Mouse (Mus musculus): ENCODE data around the gene Arl8a. TPM values are rescaled to one million over a fixed set of nuclear protein-coding genes. Genes with fewer than 3 reads are reported as not detected.

Arl8a gene
- polyA plus RNA-seq, 1 experiment from 2014 or later, result 9.9 TPM

DNA sequence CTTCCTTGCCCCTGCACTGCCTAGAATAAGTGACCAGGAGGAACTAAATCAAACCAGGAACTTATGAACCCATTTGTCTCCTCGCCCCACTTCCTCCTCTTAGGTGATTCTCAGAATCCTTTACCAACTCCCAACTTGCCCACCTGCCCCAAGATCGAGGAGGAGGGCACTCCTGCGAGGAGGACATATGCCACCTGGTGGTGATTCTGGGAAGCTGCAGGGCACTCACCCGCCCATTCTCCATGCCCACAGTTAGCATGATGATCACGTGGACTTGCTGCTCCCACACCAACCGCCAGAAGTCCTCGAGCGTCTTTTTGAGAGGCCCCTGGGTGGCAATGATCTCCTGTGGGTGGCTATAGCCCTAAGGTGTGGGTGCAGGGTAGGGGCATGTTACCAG is 34.0 kb upstream of the Arl8a start:
- H3K9ac ChIP-seq (ENCODE audit: low read depth, low read length), result no peak overlapping the region
- no peaks in the 10 kb centered on the region for H3K36me3 ChIP-seq (ENCODE audit: control insufficient read depth, insufficient read depth)
- H3K27ac ChIP-seq (ENCODE audit: low read length), result no peak overlapping the region
- no peaks in the 10 kb centered on the region for H3K9me3 ChIP-seq (replicated peaks; ENCODE audit: control insufficient read depth, low read length)
- H3K4me2 ChIP-seq (ENCODE audit: low read depth, low read length), result no peak overlapping the region
- WGBS (ENCODE audit: insufficient replicate concordance), result 3% methylated on average over 8 of the region's 8 CpGs
- ATAC-seq (ENCODE audit: low read depth), result no peak
- H3K4me1 ChIP-seq (ENCODE audit: control insufficient read depth, low read depth, low read length), result peaks cover 2% of the 10 kb centered on the region
- no peak overlapping the region for H3K4me3 ChIP-seq (ENCODE audit: low read depth, low read length)
- H3K27me3 ChIP-seq (ENCODE audit: control insufficient read depth, insufficient read depth, low read depth, low read length), result no peaks in the 10 kb centered on the region

DNA sequence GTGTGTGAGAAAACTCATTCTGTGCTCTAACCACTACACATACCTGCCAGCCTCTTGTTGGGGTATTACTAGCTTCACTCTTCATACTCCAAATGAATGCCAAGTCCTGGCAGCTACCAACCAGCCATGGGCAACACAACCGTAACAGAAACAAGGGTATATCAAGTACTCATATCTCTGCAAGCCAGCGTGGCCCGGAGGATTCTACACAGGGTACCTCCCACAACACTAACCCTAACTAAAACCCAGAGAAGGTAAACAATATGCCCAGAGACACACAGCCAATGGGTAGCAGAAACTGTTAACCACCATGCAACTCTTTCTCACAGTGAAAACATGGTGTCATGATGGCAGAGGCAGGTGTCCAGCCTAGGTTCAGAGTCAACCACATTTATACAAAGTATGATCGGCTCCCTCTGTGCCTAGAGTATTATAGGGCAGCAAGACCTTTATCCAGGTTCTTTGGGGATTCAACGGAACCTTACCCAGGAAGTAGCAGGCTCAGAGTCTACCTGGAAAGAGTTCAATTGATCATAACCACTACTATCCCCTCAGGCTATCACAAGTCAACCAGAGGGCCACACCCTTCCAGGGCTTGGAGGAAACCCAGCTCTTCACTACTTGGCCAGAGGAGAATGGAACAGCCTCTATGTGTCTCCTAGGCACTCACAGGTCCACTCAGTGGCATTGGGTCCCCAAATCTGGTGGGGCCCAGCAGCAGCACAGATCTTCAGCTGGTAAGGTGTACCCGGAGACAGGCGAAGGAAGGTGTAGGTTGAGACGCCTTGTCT is 21.9 kb upstream of the Arl8a start:
- 59% methylated on average over 8 of the region's 8 CpGs for WGBS (ENCODE audit: insufficient replicate concordance)
- Histone ChIP-seq H3K4me2 (ENCODE audit: low read depth, low read length) (no peak overlapping the region), H3K4me3 (ENCODE audit: low read depth, low read length) (no peak overlapping the region), H3K9me3 (replicated peaks; ENCODE audit: control insufficient read depth, low read length) (no peaks in the 10 kb centered on the region), H3K27ac (ENCODE audit: low read length) (no peak overlapping the region), H3K9ac (ENCODE audit: low read depth, low read length) (no peak overlapping the region), H3K36me3 (ENCODE audit: control insufficient read depth, insufficient read depth) (no peaks in the 10 kb centered on the region), H3K4me1 (ENCODE audit: control insufficient read depth, low read depth, low read length) (no peaks in the 10 kb centered on the region; the same call in 1 of the 2 replicates), H3K27me3 (ENCODE audit: control insufficient read depth, insufficient read depth, low read depth, low read length) (0 out of 2 replicates have a peak, but pooled peaks cover 4% of the 10 kb centered on the region)
- no peak for ATAC-seq (ENCODE audit: low read depth)

DNA sequence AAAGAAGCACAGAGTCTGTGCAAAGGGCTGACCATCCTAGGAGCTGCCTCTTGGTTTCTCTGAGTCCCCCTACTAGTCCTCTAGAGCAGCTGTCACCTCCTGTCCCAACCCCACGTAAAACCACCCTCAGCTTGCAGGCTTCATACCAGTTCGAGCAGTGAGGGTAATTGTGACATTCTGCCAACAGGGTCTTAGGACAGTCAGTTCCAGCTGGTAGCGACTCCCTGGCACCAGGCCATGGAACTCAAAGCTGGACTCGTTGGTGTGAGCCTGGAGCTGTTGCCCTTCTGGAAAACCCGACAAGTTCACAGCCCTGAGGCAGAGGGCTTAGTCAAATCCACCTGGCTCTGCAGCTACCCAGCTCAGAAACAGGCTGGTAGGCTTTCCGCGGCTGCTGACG is 20.6 kb upstream of the Arl8a start:
- no peaks in the 10 kb centered on the region for H3K9me3 ChIP-seq (replicated peaks; ENCODE audit: control insufficient read depth, low read length)
- no peak overlapping the region for H3K4me2 ChIP-seq (ENCODE audit: low read depth, low read length)
- ATAC-seq (ENCODE audit: low read depth), result no peak
- WGBS (ENCODE audit: insufficient replicate concordance), result 67% methylated on average over 8 of the region's 8 CpGs
- no peak overlapping the region for H3K9ac ChIP-seq (ENCODE audit: low read depth, low read length)
- H3K36me3 ChIP-seq (ENCODE audit: control insufficient read depth, insufficient read depth), result no peaks in the 10 kb centered on the region
- H3K4me1 ChIP-seq (ENCODE audit: control insufficient read depth, low read depth, low read length), result peaks cover 4% of the 10 kb centered on the region
- H3K27me3 ChIP-seq (ENCODE audit: control insufficient read depth, insufficient read depth, low read depth, low read length), result 0 out of 2 replicates have a peak, but pooled peaks cover 4% of the 10 kb centered on the region
- H3K27ac ChIP-seq (ENCODE audit: low read length), result no peak overlapping the region
- H3K4me3 ChIP-seq (ENCODE audit: low read depth, low read length), result no peak overlapping the region

DNA sequence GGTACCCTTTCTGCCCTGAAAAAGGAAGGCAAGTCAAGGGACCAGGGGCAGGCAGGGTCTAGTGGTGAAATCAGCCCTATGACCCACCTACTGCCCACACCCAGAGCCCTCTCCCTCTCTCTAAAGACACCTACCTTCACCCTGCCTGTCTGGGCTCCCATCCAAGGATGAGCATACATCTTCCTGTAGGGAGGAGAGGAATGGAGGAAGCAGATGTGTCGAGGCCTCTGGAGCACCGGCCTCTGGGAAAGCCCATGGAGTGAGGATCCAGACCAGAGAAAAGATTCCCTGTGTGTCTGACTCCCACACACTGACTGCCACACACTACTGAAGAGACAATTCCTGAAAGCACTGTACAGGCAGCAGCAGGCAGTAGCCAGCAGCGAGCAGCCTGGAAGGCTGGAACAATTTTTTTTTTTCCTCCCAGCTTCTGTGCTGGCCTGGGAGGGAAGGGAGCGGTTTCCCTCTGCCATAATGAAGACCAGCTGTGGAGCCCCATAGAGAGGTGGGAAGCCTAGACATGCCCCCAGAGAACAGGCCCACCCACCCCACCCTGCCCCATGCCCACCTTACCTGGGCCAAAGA is 20.1 kb upstream of the Arl8a start:
- Histone ChIP-seq H3K4me2 (ENCODE audit: low read depth, low read length) (no peak overlapping the region), H3K4me3 (ENCODE audit: low read depth, low read length) (no peak overlapping the region), H3K9ac (ENCODE audit: low read depth, low read length) (no peak overlapping the region), H3K9me3 (replicated peaks; ENCODE audit: control insufficient read depth, low read length) (no peaks in the 10 kb centered on the region), H3K4me1 (ENCODE audit: control insufficient read depth, low read depth, low read length) (peaks cover 9% of the 10 kb centered on the region), H3K36me3 (ENCODE audit: control insufficient read depth, insufficient read depth) (no peaks in the 10 kb centered on the region), H3K27ac (ENCODE audit: low read length) (no peak overlapping the region), H3K27me3 (ENCODE audit: control insufficient read depth, insufficient read depth, low read depth, low read length) (0 out of 2 replicates have a peak, but pooled peaks cover 4% of the 10 kb centered on the region)
- WGBS (ENCODE audit: insufficient replicate concordance), result 70% methylated on average over 4 of the region's 4 CpGs
- ATAC-seq (ENCODE audit: low read depth), result no peak

DNA sequence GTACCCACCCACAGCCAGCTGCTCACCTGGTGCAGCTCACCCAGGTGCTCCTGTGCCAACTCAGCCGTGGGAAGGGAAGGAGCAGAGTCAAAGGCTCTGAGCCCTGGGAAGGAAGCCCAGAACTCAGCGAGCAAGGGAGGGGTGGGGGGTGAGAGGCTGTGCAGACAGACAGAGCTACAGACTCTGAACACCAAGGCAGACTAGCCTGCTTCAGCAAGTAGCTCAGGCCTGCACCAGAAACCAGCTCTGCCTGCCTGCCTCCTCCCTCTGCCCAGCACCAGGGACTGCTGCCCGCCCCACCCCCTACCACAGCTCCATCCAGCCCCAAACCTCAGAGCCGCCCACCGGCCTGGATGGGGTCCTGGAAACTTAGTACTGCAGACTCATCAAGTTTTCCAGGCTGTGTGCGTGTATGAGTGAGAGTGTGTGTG is 18.6 kb upstream of the Arl8a start:
- H3K4me1 ChIP-seq (ENCODE audit: control insufficient read depth, low read depth, low read length), result peaks cover 24% of the 10 kb centered on the region
- no peak overlapping the region for H3K4me2 ChIP-seq (ENCODE audit: low read depth, low read length)
- no peak overlapping the region for H3K27ac ChIP-seq (ENCODE audit: low read length)
- H3K9ac ChIP-seq (ENCODE audit: low read depth, low read length), result no peak overlapping the region
- 39% methylated on average over 5 of the region's 6 CpGs for WGBS (ENCODE audit: insufficient replicate concordance)
- 0 out of 2 replicates have a peak, but pooled peaks cover 4% of the 10 kb centered on the region for H3K27me3 ChIP-seq (ENCODE audit: control insufficient read depth, insufficient read depth, low read depth, low read length)
- no peaks in the 10 kb centered on the region for H3K36me3 ChIP-seq (ENCODE audit: control insufficient read depth, insufficient read depth)
- ATAC-seq (ENCODE audit: low read depth), result no peak
- H3K4me3 ChIP-seq (ENCODE audit: low read depth, low read length), result no peak overlapping the region
- H3K9me3 ChIP-seq (replicated peaks; ENCODE audit: control insufficient read depth, low read length), result no peaks in the 10 kb centered on the region

DNA sequence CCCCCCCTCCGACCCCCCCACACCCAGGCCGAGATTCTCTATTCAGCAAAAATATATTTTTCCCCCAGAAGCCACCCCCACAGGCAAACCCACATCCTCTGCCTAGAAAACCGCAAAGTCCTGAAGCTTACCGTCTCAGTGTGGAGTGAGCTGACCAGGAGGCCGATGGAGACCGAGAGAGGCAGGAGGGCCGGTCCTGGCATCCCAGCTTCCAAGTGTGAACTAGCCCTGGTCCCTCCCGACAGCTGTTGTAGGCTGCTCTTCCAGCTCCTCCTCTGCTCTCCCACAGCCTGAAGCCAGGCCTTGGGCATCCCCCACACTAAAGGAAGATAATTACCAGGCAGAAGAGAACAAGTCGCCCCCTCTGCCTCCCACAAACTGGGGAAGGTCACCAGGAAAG is 17.6 kb upstream of the Arl8a start:
- Histone ChIP-seq H3K27ac (ENCODE audit: low read length) (no peak overlapping the region), H3K9me3 (replicated peaks; ENCODE audit: control insufficient read depth, low read length) (no peaks in the 10 kb centered on the region), H3K4me1 (ENCODE audit: control insufficient read depth, low read depth, low read length) (peaks cover 32% of the 10 kb centered on the region), H3K9ac (ENCODE audit: low read depth, low read length) (no peak overlapping the region), H3K27me3 (ENCODE audit: control insufficient read depth, insufficient read depth, low read depth, low read length) (0 out of 2 replicates have a peak, but pooled peaks cover 4% of the 10 kb centered on the region), H3K4me3 (ENCODE audit: low read depth, low read length) (no peak overlapping the region), H3K4me2 (ENCODE audit: low read depth, low read length) (no peak overlapping the region), H3K36me3 (ENCODE audit: control insufficient read depth, insufficient read depth) (no peaks in the 10 kb centered on the region)
- no peak for ATAC-seq (ENCODE audit: low read depth)
- WGBS (ENCODE audit: insufficient replicate concordance), result 15% methylated on average over 9 of the region's 9 CpGs

DNA sequence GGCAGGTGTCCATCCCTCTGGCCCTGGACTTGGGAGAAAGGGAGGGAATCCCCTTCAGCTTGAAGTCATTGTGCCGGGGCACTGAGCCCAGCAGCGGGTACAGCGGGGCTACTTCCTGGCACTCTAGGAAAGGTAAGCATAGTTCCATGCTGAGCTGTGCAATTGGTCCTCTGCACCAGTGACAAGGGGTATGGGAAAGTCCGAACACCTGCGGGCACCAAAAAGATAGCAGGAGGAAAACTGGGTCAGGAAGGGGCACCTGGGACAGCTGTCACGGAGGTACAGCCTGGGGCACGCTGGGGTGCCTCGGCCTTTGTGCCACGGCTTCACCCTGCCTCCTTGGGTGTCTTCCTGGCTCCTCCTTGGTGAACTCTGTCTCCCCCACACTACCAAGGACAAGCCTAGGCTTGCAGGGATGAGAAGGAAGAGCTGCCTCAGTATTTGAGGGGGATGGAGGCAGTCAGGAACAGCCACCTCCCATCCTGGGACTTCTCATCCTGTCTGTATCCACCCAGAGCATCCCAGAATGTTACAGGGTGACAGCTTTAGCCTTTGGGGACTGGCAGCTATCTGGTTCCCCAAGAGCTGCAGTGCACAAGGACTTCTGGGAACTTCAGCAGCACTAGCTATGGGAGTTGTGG is 17.0 kb upstream of the Arl8a start:
- no peak overlapping the region for H3K27ac ChIP-seq (ENCODE audit: low read length)
- H3K4me3 ChIP-seq (ENCODE audit: low read depth, low read length), result no peak overlapping the region
- no peaks in the 10 kb centered on the region for H3K36me3 ChIP-seq (ENCODE audit: control insufficient read depth, insufficient read depth)
- no peaks in the 10 kb centered on the region for H3K9me3 ChIP-seq (replicated peaks; ENCODE audit: control insufficient read depth, low read length)
- ATAC-seq (ENCODE audit: low read depth), result no peak
- H3K4me2 ChIP-seq (ENCODE audit: low read depth, low read length), result no peak overlapping the region
- 0 out of 2 replicates have a peak, but pooled peaks cover 4% of the 10 kb centered on the region for H3K27me3 ChIP-seq (ENCODE audit: control insufficient read depth, insufficient read depth, low read depth, low read length)
- no peak overlapping the region for H3K9ac ChIP-seq (ENCODE audit: low read depth, low read length)
- H3K4me1 ChIP-seq (ENCODE audit: control insufficient read depth, low read depth, low read length), result peaks cover 34% of the 10 kb centered on the region
- 51% methylated on average over 9 of the region's 9 CpGs for WGBS (ENCODE audit: insufficient replicate concordance)

DNA sequence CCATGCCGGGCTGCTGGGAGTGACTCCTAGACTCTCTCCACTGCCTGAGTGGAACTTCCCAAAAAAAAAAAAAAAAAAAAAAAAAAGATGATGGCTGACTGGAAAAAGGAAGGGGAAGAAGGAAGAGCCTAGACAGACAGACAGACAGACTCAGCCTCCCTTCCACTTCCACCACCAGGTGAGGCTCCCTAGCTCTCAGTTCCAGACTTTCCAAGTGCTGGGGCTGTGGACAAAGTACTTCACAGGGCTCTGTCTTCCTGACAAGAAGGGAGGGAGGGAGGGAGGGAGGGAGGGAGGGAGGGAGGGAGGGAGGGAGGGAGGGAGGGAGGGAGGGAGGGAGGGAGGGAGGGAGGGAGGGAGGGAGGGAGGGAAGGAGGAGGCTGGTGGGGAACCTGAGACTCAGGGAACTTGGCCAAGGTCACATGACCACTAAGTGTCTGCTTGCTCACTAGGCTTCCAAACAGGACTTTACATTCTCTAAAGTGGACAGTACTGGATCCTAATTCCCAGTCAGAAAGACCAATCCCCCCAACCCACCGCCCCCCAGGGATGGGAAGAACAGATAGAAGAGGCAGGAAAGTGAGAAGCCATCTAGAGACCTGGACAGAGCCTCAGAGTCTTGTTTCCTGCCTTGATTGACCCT is 16.1 kb upstream of the Arl8a start:
- Histone ChIP-seq H3K9me3 (replicated peaks; ENCODE audit: control insufficient read depth, low read length) (no peaks in the 10 kb centered on the region), H3K9ac (ENCODE audit: low read depth, low read length) (no peak overlapping the region), H3K4me3 (ENCODE audit: low read depth, low read length) (no peak overlapping the region), H3K4me1 (ENCODE audit: control insufficient read depth, low read depth, low read length) (peaks cover 34% of the 10 kb centered on the region), H3K4me2 (ENCODE audit: low read depth, low read length) (no peak overlapping the region), H3K36me3 (ENCODE audit: control insufficient read depth, insufficient read depth) (no peaks in the 10 kb centered on the region), H3K27ac (ENCODE audit: low read length) (no peak overlapping the region), H3K27me3 (ENCODE audit: control insufficient read depth, insufficient read depth, low read depth, low read length) (0 out of 2 replicates have a peak, but pooled peaks cover 4% of the 10 kb centered on the region)
- 14% methylated on average over 2 of the region's 2 CpGs for WGBS (ENCODE audit: insufficient replicate concordance)
- ATAC-seq (ENCODE audit: low read depth), result no peak
